Mouse (Mus musculus) MEL (cell line): ENCODE data around the gene Cttnbp2. TPM values are rescaled to one million over a fixed set of nuclear protein-coding genes. Genes with fewer than 3 reads are reported as not detected.

Source experiments
- DNase-seq: peaks from one replicate; pipeline ENCODE4 v3.0.0; 2011; ENCODE audit warnings: low read depth, low spot score
- H3K27ac ChIP-seq: 2 replicates; pipeline ENCODE4 v1.5.1; 2012; ENCODE audit warnings: low read depth, mild to moderate bottlenecking, control low read depth, low read length, moderate library complexity; ENCODE audit not compliant: control insufficient read depth
- H3K27me3 ChIP-seq, 2 experiments: fragments of 150-350 bp in 1 of 2; sonication (generic) in 1 of 2; 2 replicates each; pipeline ENCODE4 v1.6.1; 2012; ENCODE audit warnings: low read length in 2 of 2, mild to moderate bottlenecking in 2 of 2, improper control_type of control experiment in 1 of 2, moderate library complexity in 1 of 2; ENCODE audit not compliant: insufficient read depth in 2 of 2, control insufficient read depth in 1 of 2
- H3K36me3 ChIP-seq, 2 experiments: 2 replicates each; pipeline ENCODE4 v1.6.1; 2012 to 2014; ENCODE audit warnings: low read length in 2 of 2, improper control_type of control experiment in 1 of 2, inconsistent platforms in 1 of 2, mild to moderate bottlenecking in 1 of 2; ENCODE audit not compliant: insufficient read depth in 2 of 2, control insufficient read depth in 1 of 2
- H3K4me1 ChIP-seq, 2 experiments: fragments of 150-350 bp in 1 of 2; sonication (generic) in 1 of 2; 2 replicates each; pipeline ENCODE4 v1.6.1; 2012; ENCODE audit warnings: low read length in 2 of 2, improper control_type of control experiment in 1 of 2, mild to moderate bottlenecking in 1 of 2; ENCODE audit not compliant: insufficient read depth in 2 of 2, control insufficient read depth in 1 of 2
- H3K4me3 ChIP-seq, 2 experiments: fragments of 150-350 bp in 1 of 2; sonication (generic) in 1 of 2; 2 replicates each; pipeline ENCODE4 v1.5.1; 2012; ENCODE audit warnings: low read depth in 2 of 2, low read length in 2 of 2, mild to moderate bottlenecking in 2 of 2, moderate library complexity in 2 of 2, control low read depth in 1 of 2, improper control_type of control experiment in 1 of 2; ENCODE audit not compliant: control insufficient read depth in 1 of 2, insufficient read depth in 1 of 2
- H3K79me2 ChIP-seq: 2 replicates; pipeline ENCODE4 v1.6.1; 2012; ENCODE audit warnings: mild to moderate bottlenecking, low read length, moderate library complexity; ENCODE audit not compliant: control insufficient read depth, poor library complexity, insufficient read depth
- H3K9ac ChIP-seq: 2 replicates; pipeline ENCODE4 v1.6.1; 2012; ENCODE audit warnings: low read depth, mild to moderate bottlenecking, control low read depth, low read length, moderate library complexity; ENCODE audit not compliant: control insufficient read depth, poor library complexity, severe bottlenecking
- H3K9me3 ChIP-seq: fragments of 150-350 bp; sonication (generic); replicated peaks from 2 replicates; pipeline ENCODE4 v1.6.1; 2012; ENCODE audit warnings: mild to moderate bottlenecking, low read length, improper control_type of control experiment, moderate library complexity; ENCODE audit not compliant: insufficient read depth
- CHD1 ChIP-seq: IDR thresholded peaks from 2 replicates; pipeline ENCODE4 v1.6.1; 2012; ENCODE audit warnings: low read depth, mild to moderate bottlenecking, inconsistent platforms, low read length, improper control_type of control experiment
- CHD2 ChIP-seq: IDR thresholded peaks from 2 replicates; pipeline ENCODE4 v1.6.1; 2011; ENCODE audit warnings: low read length, improper control_type of control experiment
- ELF1 ChIP-seq: IDR thresholded peaks from 2 replicates; pipeline ENCODE4 v1.6.1; 2014; ENCODE audit warnings: low read depth, mild to moderate bottlenecking, inconsistent platforms, low read length, improper control_type of control experiment, moderate library complexity
- EP300 ChIP-seq, 2 experiments: IDR thresholded peaks; 2 replicates each; pipeline ENCODE4 v1.6.1; 2011; ENCODE audit warnings: improper control_type of control experiment in 2 of 2, low read length in 2 of 2, low read depth in 1 of 2, mild to moderate bottlenecking in 1 of 2
- GABPA ChIP-seq: IDR thresholded peaks from 2 replicates; pipeline ENCODE4 v1.6.1; 2012; ENCODE audit warnings: low read depth, mild to moderate bottlenecking, inconsistent platforms, low read length, improper control_type of control experiment, moderate library complexity
- GATA1 ChIP-seq: IDR thresholded peaks from 2 replicates; pipeline ENCODE4 v1.6.1; 2011; ENCODE audit warnings: low read depth, low read length, improper control_type of control experiment
- MAFK ChIP-seq: IDR thresholded peaks from 2 replicates; pipeline ENCODE4 v1.6.1; 2011; ENCODE audit warnings: low read depth, mild to moderate bottlenecking, low read length, improper control_type of control experiment, borderline replicate concordance
- MAZ ChIP-seq: IDR thresholded peaks from 2 replicates; pipeline ENCODE4 v1.6.1; 2012; ENCODE audit warnings: low read depth, mild to moderate bottlenecking, inconsistent platforms, low read length, improper control_type of control experiment
- MEF2A ChIP-seq: IDR thresholded peaks from 2 replicates; pipeline ENCODE4 v1.6.1; 2014; ENCODE audit warnings: low read depth, mild to moderate bottlenecking, inconsistent platforms, low read length, improper control_type of control experiment; ENCODE audit not compliant: poor library complexity, insufficient replicate concordance, severe bottlenecking; ENCODE audit errors: extremely low read depth
- MYB ChIP-seq: IDR thresholded peaks from 2 replicates; pipeline ENCODE4 v1.6.1; 2011; ENCODE audit warnings: mild to moderate bottlenecking, low read depth, low read length, improper control_type of control experiment
- NELFE ChIP-seq: IDR thresholded peaks from 2 replicates; pipeline ENCODE4 v1.6.1; 2011; ENCODE audit warnings: low read depth, low read length, improper control_type of control experiment
- NRF1 ChIP-seq: IDR thresholded peaks from 2 replicates; pipeline ENCODE4 v1.6.1; 2014; ENCODE audit warnings: low read depth, mild to moderate bottlenecking, inconsistent platforms, low read length, improper control_type of control experiment, moderate library complexity; ENCODE audit not compliant: poor library complexity, insufficient read depth, severe bottlenecking
- POLR2A ChIP-seq, 2 experiments: IDR thresholded peaks; 2 replicates each; pipeline ENCODE4 v1.6.1; 2011 to 2012; ENCODE audit warnings: low read length in 2 of 2, mild to moderate bottlenecking in 2 of 2, control low read depth in 1 of 2, improper control_type of control experiment in 1 of 2, low read depth in 1 of 2, moderate library complexity in 1 of 2; ENCODE audit not compliant: control insufficient read depth in 1 of 2, insufficient read depth in 1 of 2, poor library complexity in 1 of 2
- RCOR1 ChIP-seq: IDR thresholded peaks from 2 replicates; pipeline ENCODE4 v1.6.1; 2012; ENCODE audit warnings: low read depth, mild to moderate bottlenecking, inconsistent platforms, low read length, improper control_type of control experiment
- SIN3A ChIP-seq: IDR thresholded peaks from 2 replicates; pipeline ENCODE4 v1.6.1; 2012; ENCODE audit warnings: low read length, improper control_type of control experiment, inconsistent platforms
- SMC3 ChIP-seq: IDR thresholded peaks from 2 replicates; pipeline ENCODE4 v1.6.1; 2011; ENCODE audit warnings: low read depth, low read length, improper control_type of control experiment
- TBP ChIP-seq: IDR thresholded peaks from 2 replicates; pipeline ENCODE4 v1.8.0; 2011; ENCODE audit warnings: low read depth, low read length, improper control_type of control experiment
- TCF12 ChIP-seq: IDR thresholded peaks from 2 replicates; pipeline ENCODE4 v1.6.1; 2014; ENCODE audit warnings: low read depth, mild to moderate bottlenecking, inconsistent platforms, low read length, improper control_type of control experiment, moderate library complexity
- UBTF ChIP-seq: IDR thresholded peaks from 2 replicates; pipeline ENCODE4 v1.6.1; 2012; ENCODE audit warnings: low read depth, mild to moderate bottlenecking, inconsistent platforms, low read length, improper control_type of control experiment, moderate library complexity, borderline replicate concordance; ENCODE audit not compliant: insufficient read depth
- USF1 ChIP-seq: IDR thresholded peaks from 2 replicates; pipeline ENCODE4 v1.6.1; 2014; ENCODE audit warnings: low read depth, mild to moderate bottlenecking, inconsistent platforms, low read length, improper control_type of control experiment, moderate library complexity
- ZC3H11A ChIP-seq: IDR thresholded peaks from 2 replicates; pipeline ENCODE4 v1.6.1; 2012; ENCODE audit warnings: low read depth, mild to moderate bottlenecking, inconsistent platforms, low read length, improper control_type of control experiment
- ZMIZ1 ChIP-seq: IDR thresholded peaks from 2 replicates; pipeline ENCODE4 v1.6.1; 2012; ENCODE audit warnings: low read depth, mild to moderate bottlenecking, inconsistent platforms, low read length, improper control_type of control experiment, moderate library complexity
- ZNF384 ChIP-seq: IDR thresholded peaks from 2 replicates; pipeline ENCODE4 v1.6.1; 2012; ENCODE audit warnings: low read depth, mild to moderate bottlenecking, inconsistent platforms, low read length, improper control_type of control experiment
- polyA plus RNA-seq, 2 experiments: library from polyadenylated mRNA; stranded (reverse) in 1 of 2; unstranded in 1 of 2; fragments of >175 nt in 1 of 2; fragments of >200 nt in 1 of 2; gene quantifications; 2 replicates each; pipeline versions ENCODE4 v1.2.1 to v1.2.4; 2012; ENCODE audit warnings: low replicate concordance in 2 of 2, low read depth in 1 of 2; ENCODE audit not compliant: insufficient read length in 2 of 2, insufficient read depth in 1 of 2, missing spikeins in 1 of 2
- total RNA-seq: library from RNA; depleted of rRNA; stranded (reverse); fragments of 300-350 nt; gene quantifications from 2 replicates; pipeline ENCODE4 v1.2.3, GENCODE M21; 2012

Cttnbp2 gene
- total and polyA plus RNA-seq, 3 experiments = 0.77 to 1.2 TPM; not detected in 1

- no peak for TF ChIP-seq MAZ
- TF ChIP-seq USF1 = no peak
These were observed 73.6 kb downstream of the Cttnbp2 start (continued) for GRCm38 (mm10) chr6:18440918-18441532.

DNA sequence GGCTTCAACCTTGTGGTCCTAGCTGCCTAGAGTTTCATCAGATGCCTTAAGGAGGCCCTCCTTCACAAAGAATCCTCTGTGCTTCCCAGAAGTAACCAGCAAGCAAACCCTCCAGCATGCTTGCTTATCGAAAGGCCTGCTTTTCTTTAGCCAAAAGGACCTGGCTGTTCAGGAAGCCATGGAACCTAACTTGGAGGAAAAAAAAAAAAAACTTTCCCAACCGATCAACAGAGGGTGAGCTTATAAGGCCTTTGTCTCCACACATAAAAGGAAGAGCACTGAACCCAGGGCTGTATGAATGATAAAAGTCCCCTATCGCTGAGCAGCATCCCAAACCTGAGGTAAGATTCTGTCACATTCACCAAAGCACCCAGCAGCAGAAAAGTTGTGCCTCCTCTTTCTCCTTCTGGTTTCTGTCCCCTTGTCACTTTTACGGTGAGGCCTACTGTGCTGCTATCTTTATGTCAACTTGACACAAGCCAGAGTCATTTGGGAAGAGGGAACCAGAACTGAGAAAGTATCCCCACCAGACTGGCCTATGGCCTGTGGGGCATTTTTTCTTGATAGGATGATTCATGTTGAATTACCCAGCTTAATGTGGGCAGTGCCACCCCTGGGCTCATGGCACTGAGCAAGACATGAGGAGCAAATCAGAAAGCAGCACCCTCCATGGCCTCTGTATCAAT is 78.4 kb downstream of the Cttnbp2 start:
- H3K4me3 ChIP-seq = peak overlapping the region; percentile 8 to 27; a peak in 3 of 4 replicates
- peak; percentile 63 for DNase-seq
- H3K27ac ChIP-seq = peak overlapping the region; percentile 82
- peaks cover 0 to 43% of the 10 kb centered on the region in 2 experiments; a peak in 2 of 4 replicates for H3K36me3 ChIP-seq
- H3K9ac ChIP-seq = peak overlapping the region; percentile 57
- H3K9me3 ChIP-seq = no peaks in the 10 kb centered on the region
- H3K4me1 ChIP-seq = peaks cover 7 to 40% of the 10 kb centered on the region in 2 experiments
- H3K27me3 ChIP-seq = no peaks in the 10 kb centered on the region
- TF ChIP-seq ZNF384 (peak; percentile 76), MYB (no peak), SIN3A (0 out of 2 replicates have a peak, but pooled peaks have one; percentile 17), ZC3H11A (no peak), POLR2A (IDR thresholded peaks at IDR 0.05; ENCODE audit: control insufficient read depth in 1 of 2, insufficient read depth in 1 of 2, low read depth in 1 of 2, low read length in 2 of 2, poor library complexity in 1 of 2) (peak in 1 of 2 experiments; percentile 36; a peak in 1 of 4 replicates), MAZ (no peak), NRF1 (no peak), GATA1 (peak; percentile 26; the same call in 1 of the 2 replicates), TBP (0 out of 2 replicates have a peak, but pooled peaks have one; percentile 38), TCF12 (0 out of 2 replicates have a peak, but pooled peaks have one; percentile 17)
- H3K79me2 ChIP-seq = no peaks in the 10 kb centered on the region

DNA sequence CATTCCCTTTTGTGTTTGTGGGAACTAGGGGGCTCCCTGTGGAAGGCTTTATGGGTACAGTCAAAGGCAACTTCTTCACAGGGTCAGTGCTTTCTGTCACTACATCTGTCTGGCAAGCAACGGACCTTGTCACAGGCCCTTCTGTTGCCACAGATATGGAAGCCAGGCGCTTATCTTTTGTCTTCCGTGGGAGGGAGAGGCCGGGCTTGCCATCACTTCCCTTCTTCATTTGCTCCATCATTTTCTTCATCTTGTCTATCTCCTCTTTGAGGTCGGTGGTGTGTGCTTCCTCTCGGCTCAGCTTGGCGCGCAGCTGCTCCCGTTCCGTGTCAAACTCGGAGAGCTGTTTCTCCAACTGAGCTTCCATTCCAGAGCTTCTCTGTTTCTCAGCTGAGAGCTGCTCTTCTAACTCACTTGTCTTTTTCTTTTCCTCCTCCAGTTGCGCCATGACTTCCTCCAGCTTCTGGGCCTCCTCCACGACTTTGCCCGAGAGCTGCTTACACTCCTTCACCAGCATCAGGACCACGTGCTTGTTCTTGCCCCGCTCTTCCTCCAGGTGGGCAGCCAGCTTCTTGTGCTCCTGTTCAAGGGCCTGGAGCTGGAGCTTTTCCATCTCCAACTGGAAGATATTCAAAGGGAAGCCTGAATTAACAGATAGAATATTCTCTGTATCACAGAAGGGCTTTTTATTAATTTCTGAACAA is 79.7 kb downstream of the Cttnbp2 start:
- Histone ChIP-seq H3K27me3 (no peaks in the 10 kb centered on the region), H3K4me3 (peak overlapping the region; percentile 27 to 51), H3K79me2 (no peaks in the 10 kb centered on the region), H3K36me3 (peaks cover 0 to 33% of the 10 kb centered on the region in 2 experiments; a peak in 2 of 4 replicates), H3K9me3 (no peaks in the 10 kb centered on the region), H3K4me1 (peaks cover 7 to 34% of the 10 kb centered on the region in 2 experiments), H3K27ac (peak overlapping the region; percentile 96), H3K9ac (peak overlapping the region; percentile 63)
- peak; percentile 90 for DNase-seq
- TF ChIP-seq MYB (peak; percentile 93), MAFK (no peak), CHD1 (0 out of 2 replicates have a peak, but pooled peaks have one; percentile 18), NELFE (peak; percentile 52), ZMIZ1 (peak; percentile 52; the same call in 1 of the 2 replicates), MAZ (peak; percentile 36; the same call in 1 of the 2 replicates), RCOR1 (peak; percentile 87), GABPA (no peak), SMC3 (no peak), TBP (peak; percentile 74), POLR2A (IDR thresholded peaks at IDR 0.05; ENCODE audit: control insufficient read depth in 1 of 2, insufficient read depth in 1 of 2, low read depth in 1 of 2, low read length in 2 of 2, poor library complexity in 1 of 2) (peak; percentile 24 to 84; a peak in 2 of 4 replicates), CHD2 (no peak), UBTF (no peak), SIN3A (peak; percentile 80), MEF2A (no peak), EP300 (IDR thresholded peaks at IDR 0.05; ENCODE audit: low read depth in 1 of 2, low read length in 2 of 2) (peak; percentile 99), ELF1 (no peak), ZC3H11A (no peak), USF1 (peak; percentile 58; the same call in 1 of the 2 replicates)
